Mouse (Mus musculus) cerebellum, postnatal 36 days (tissue): Measurements from ENCODE around the gene Crnkl1.
"Not testable (repeated sequence)": the region's sequence is repeated elsewhere in the genome, so short reads cannot be mapped to it uniquely, and the experiment has no call there.

ENCODE experiments used
- DNase-seq, 2 experiments: peaks; one replicate each; pipeline ENCODE4 v3.0.0; 2021 to 2022; ENCODE audit warnings: mixed read lengths in 2 of 2

The Crnkl1 gene

DNA sequence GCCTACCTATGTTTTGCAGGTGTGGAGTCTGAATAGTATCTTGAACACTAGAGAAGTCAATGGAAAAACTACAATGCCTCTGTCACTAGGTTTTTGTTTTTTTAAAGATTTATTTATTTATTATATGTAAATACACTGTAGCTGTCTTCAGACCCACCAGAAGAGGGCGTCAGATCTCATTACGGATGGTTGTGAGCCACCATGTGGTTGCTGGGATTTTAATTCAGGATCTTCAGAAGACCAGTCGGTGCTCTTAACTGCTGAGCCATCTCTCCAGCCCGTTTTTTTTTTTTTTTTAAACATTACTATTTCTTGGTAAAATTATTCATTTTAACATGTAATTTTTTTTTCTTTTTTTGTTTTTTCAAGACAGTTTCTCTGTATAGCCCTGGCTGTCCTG, 28.9 kb downstream of the Crnkl1 start:
- DNase-seq: not testable (repeated sequence)

DNA sequence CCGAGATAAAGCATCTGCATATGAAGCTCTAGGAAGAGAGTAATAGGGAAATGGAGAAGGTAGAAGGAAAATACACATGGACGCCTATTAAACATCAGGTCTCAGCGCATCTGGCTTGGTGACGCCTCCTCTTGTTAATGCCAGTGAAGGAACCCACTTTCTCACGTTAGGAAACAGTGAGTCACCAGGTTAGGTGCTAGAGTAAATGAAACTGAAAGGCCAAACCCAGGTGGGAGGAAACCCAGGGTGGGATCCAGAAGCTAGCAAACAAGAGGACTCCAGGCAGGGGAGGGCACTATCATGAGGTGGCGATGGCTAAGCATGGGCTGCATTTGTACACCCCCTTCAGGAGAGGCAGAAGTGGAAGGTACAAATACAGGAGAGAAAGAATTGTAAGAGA, 29.7 kb downstream of the Crnkl1 start:
- DNase-seq: no peak

DNA sequence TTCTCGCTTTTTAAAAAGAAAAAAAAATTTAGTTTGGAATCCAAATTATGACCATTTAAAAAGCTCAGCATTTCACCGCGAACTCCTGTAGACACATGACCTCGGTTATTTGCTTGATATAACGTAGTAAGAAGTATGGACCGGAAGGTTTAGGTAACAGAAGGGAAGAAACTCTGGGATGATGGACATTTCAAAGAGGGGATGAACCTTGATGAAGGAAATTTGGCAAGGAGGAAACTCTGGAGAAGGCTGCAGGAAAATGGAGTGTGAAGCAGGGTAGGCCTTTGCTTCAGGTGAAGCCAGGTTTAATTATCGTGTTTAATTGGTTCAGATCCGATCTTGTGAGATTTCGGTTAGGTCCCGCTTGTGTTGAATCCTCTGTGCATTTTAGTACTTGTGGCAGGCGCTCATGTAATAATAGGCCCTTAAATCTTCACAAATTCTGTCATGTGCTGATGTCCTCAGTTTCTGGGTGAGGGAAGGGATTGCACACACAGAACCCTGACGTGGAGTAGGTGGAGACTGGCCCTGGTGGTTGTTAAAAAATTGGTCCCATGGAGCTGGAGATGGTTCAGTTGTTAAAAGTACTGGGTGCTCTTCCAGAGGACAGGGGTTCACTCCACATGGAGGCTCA, 30.7 kb downstream of the Crnkl1 start:
- DNase-seq: no peak

DNA sequence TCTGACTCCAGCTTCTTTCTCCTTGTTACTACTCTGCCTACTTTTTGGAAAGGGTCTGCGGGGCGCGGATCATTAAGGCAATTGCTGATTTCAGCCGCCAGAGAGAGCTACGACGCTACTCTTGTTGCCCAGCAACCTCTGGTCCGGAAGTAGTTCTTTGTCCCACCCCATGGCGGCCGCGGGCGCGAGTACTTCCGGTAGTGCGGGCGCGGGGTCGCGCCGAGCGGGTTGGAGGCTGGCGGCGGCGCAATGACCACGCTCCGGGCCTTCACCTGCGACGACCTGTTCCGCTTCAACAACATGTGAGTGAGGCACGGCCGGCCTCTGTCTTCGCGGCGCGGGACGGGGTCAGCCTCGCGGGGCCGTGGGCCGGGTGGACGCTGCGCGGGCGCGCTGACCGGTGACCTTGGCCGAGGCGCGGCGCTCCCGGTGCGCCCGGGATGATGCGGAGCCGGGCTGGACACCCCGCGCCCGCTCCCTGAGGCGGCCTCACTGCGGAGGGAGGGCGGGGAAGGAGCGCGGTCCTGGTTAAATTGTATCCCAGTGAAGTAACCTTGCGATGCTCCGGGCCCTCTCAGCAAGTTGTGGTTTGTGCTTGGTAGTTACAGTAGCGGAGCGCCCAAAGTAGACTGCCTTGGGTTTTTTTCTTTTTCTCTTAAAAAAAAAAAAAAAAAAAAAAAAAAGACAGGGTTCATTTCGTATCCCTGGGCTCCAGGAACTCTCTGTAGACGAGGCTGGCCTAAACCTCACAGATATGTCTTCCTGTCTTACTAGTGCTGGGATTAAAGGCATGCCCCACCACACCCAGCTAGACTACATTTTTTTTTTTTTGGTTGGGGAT, 31.5 kb downstream of the Crnkl1 start:
- peak; percentile 91 to 92 for DNase-seq

DNA sequence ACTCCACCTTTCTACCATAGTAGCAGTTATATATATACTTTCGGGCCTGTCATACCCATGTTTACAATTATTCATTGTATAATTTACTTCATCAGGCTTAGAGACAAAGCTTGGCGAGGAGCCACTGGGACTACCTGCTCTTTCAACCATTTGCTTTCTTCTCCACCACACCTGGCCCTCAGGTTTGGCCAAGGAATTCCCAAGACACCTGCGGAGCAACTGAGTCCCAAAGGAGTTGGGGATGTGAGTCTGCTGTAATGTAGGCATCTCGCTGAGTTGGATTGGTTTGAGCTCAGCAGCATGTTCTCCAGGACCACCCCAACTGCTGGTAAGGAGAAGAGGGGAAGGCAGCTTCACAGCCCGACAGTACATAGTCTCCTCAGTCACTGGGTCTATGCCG, 33.0 kb downstream of the Crnkl1 start, which contains the start of gene Naa20:
TSS of gene Naa20 (plus strand) at position 239 of the 400 bp plus-strand sequence.
- DNase-seq: no peak

DNA sequence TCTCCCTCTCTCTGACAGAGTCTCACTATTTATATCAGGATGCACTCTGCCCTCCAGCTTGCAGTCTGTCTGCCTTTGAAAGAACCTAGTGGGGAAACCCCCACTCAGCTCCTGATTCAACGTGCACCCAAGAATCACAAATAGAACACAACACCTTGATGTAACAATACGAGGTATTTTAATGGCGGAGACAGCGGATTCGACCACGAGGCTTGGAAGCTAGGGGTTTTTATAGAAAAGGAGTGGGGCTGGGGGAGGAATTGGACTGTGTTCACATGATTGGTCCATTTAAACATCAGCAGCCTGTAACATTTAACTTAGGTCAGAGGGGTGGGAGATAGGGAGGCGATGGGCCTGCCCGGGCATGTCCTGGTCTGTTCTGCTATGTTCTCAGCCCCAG, 34.5 kb downstream of the Crnkl1 start:
- not testable (repeated sequence) for DNase-seq

DNA sequence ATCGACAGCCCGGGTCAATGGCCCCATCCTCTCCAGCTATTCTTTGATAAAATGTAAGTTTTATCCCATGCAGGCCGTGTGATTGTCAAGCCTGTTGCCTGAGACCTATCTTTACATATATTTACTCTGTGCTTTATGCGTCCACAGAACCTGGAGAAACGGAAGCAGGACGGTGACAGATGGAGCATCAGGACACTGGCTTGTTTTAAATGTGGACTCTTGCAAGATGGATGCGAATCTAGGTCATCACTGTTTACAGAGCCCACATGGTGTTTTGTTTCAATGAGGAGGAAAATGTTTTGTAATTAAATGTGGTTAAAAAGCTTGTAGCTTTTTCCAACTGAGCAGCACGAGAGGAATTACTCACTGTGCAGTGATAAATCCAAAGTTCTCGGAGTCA, 36.7 kb downstream of the Crnkl1 start:
- DNase-seq: peak; percentile 56 to 66

DNA sequence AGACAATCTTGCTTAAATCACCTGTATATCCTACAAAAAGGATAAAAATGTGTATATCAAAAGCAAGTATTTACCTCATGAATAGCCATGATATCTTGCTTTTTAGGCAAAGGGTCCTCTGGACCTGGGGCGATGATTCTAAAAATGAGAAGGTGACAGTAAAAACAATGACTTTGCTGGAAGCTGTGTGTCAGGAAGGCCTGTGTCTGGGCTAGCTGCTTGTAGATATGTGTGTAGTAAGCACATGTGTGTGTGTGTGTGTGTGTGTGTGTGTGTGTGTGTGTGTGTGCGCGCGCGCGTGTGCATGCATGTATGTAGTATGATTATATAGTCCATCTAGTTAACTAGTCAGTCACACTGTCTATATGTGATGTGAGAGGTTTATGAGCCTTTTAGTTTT, 41.1 kb downstream of the Crnkl1 start:
- DNase-seq: no peak

DNA sequence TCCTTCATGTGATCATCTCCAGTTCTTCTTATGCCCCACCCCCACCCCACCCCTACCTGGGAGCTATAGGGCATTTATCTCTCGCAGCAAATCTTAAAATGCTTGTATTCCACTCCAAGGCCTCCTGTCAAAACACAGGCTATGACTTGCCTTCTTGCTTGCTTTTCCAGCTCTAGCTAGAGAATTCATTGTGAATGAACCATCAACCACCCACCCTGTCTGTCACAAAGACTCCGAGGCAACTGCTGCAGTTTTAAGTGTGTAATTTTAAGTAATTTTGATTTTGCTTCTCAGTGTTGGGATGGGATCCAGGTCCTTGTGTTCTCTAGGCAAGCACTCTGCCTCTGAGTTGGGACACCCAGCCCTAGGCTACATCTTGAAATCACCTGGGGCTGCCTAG, 44.2 kb downstream of the Crnkl1 start:
- no peak for DNase-seq

DNA sequence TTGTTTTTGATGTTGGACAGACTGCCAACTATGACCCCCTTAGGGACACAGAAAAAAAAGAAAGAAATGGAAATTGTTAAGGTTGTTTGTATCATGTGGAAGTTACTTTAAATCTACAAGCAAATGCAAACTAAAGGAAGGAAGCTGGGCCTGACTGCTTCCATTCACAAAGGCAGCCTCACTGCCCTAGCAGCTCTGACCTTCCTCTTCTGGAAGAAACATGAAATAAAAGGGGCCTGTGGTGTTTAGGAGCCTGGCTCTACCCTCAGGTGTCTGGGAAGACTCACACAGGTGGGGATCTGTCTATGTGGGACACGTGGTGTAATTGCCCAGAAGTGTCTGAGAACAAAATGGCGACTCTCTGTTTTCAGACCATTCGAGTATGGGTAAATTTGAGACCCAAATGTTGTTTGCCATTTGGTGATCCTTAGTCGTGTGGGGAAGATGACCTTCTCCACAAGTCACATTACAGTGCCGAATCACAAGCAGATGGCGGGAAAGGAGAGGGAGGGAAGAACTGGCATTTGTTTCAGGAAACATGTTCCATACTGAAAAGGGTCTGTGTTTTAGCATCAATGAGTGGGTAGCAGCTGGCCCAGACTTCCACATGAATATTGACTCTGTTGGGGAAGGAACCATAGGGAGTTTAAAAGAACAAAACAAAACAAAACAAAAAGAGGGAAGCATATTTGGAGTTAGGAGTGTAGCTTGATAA, 45.9 kb downstream of the Crnkl1 start:
- DNase-seq: no peak

DNA sequence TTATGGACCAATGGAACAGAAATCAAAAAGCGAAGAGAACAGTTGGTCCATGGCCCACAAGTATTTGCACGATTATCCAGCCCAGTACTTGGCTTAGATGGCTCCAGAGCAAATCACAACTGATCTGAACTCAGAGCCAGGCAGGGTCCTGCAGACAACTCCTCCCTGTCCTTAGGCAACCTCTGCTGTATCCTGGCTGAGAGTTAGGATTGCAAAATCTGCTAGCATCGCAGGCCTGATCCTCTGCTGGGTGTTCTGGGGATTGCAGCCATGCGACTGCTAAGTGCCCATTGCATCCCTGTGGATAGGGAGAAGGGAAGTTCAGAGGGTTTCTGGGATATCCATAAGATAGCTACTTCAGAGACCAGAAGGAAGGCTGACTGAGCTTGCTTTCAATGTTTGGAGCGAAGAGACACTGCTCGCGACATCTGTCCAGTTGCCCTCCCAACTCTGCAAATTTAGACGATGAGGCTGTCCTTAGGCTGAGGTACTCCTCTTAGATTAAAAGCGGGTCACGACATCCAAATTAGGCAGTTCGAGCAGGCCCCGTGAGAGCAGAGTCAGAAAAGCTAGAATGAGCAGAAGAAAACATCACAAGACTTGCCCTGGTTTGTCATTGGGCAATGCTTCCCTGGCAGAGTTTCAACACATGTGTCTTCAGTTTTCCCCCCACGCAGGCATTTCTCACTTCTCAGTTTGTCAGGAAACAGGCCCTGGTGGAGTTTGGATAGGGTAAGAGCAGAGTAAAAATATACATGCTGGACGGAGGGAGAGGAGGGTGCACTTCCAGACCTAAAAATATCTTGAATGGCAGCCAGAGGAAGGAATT, 46.7 kb downstream of the Crnkl1 start:
- DNase-seq: no peak

DNA sequence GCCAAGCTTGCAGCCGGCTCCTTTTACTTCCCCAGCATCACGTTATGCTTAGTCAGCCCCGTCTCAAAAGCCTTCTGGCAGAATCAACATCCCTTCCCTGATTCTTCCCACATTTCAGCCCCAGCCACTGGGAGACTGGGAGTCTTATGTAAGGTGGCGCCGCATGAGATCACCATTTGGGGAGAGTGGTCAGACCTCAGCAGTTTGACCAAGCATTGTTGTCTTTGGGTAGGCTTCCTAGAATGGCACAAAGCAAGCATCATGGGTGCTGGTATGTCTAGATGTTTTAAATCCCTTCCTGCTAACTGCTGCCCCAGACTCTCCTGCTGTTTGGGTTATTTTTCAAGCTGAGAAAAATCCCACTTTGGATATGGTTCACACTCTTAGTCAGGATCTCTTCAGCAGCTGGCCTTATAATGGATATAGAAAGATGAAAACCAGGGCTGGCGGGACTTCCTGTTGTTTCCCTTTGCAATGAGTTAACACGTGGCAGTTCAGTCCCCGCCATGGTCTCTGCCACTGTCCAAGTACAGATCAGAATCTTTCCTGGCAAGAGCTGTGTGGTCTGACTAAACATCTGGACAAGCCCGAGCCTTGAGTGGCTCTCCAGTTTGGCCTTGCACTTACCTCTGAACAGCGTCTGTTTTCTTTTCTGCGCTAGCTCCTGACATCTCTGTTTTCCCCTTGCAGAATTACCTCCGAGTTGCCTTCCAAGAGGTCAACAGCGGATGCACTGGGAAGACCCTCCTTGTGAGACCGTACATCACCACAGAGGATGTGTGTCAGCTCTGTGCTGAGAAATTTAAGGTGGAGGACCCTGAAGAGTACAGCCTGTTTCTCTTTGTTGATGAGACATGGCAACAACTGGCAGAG, 49.7 kb downstream of the Crnkl1 start:
- DNase-seq: no peak

DNA sequence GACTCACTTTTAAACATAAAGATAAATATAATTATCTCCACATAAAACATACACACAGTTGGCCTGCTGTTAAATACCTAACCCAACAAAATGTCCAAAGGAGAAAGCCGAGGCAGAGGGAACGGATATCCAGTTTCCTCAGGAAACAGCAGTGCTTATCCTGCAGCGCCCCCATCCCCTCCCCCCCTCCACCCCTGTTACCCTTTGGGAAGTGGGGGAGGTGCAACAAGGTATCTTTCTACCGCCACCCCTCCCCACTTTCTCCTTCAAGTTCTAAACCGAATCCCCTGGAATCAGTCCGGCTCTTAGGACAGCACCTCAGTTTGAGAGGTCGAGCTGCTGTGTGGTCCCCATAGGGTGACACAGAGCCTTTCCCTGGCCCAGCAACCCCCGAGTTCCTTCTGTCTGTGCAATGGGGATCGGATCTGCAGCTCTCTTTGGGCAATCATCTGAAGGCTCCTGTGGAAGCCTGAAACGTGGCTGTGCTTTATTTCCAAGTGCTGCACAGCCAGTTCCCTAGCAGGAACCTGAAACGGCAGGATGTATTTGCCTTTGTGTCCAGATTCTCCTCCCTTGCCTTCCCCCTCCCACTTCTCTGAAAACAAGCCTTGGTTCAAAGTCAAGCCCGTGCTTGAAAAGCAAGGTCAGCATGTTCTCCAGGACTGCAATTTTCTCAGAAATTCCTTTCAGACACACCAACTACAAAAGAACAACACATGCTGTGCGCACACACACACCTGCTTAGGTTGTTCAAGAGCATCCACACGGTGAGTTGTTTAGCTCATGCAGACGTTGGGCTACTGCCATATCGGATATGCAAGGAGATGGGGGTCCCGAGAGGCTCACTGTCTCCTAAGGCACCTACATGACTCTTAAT, 50.5 kb downstream of the Crnkl1 start:
- no peak for DNase-seq

DNA sequence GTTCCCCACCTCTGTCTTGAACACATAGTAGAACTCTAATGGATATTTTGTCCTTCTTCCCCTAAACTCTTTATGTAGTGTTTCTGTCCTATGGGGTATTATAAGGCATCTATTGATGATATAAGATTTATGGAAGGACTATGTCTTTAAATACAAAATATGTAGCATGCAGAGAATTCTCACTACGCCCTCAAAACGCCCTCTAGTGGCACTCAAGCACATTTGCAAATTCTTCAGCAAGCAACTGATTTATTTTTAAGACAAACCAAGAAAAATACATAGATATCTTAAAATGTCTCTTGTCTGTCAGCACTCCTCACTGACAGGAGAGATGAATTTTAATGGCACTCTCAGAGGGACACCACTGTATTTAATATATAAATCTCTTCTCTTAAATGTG, 52.4 kb downstream of the Crnkl1 start:
- no peak for DNase-seq

DNA sequence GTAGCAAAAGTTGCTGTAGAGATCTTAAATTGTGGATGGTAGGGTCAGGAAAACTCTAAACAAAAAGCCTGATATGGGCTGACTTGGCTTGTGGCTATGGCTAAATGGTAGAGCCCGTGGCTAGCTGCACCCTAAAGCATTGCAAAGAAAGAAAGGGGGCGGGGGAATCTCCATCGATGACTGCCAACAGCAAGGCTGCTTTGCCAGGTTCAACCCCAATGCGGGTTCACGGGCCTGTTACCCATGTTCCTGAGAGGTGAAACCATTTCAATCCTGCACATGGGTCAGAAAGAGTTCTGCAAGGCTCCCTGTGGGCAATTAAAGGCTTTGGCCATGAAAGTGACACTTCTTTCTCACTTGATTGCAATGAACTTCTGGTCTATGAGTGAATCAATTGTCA, 52.9 kb downstream of the Crnkl1 start:
- no peak for DNase-seq

DNA sequence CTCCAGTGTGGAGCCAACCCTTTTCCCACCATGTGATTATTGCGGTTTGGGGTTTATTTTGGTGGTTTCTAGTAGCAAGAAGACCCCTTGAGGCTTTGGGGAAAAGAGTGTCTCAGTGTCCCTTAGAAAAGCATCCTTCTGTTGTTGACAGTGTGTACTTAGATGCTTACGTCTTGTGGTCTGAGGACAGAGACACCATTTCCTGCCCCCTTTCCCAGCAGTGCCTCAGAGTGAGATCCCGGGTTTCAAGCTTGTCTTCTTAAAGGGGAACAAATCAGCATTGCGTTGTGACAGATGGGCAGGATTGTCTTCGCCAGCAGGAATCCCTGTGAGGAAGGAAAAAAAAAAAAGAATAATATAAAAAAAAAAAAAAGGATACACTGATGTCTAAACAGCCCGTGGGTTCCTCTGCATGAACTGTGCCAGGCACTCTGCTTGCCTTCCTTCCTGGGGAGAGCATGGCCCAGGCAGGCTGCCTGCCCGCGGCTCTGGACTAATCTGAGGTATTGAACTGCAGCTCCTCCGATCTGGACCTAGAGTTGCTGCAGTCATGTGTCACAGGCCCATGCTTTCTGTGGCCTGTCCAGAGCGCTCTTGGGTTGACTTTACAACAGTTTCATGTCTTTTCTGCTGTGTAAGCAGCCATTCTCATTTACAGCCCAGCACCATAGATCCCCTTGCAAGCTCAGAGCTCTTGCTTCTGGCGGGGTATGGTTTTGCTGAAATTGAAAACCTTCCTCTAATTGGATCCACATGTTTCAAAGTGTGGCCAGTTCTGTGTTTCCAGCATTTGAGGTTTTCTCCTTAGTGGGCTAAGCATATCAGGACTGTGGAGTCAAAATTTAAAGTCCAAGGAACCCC, 53.7 kb downstream of the Crnkl1 start:
- DNase-seq: peak in 1 of 2 experiments; percentile 25

DNA sequence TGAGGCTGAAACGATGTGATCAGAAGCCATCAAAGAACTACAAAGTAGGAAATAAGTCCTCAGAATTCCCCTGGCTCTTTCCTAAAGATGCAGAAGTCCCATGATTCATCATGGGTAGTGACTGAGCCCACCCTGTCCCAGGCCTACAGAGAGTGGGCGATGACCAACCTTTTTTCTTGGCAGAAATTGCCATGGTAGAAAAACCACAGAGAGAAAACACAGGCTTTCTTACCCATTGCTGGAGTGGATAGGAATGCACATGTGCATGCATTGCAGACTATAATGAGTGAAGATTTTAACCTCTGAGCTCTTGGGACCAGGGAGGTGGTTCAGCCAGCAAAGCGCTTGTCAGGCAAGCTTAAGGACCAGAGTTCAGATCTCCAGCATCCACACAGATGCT, 57.6 kb downstream of the Crnkl1 start:
- no peak for DNase-seq

DNA sequence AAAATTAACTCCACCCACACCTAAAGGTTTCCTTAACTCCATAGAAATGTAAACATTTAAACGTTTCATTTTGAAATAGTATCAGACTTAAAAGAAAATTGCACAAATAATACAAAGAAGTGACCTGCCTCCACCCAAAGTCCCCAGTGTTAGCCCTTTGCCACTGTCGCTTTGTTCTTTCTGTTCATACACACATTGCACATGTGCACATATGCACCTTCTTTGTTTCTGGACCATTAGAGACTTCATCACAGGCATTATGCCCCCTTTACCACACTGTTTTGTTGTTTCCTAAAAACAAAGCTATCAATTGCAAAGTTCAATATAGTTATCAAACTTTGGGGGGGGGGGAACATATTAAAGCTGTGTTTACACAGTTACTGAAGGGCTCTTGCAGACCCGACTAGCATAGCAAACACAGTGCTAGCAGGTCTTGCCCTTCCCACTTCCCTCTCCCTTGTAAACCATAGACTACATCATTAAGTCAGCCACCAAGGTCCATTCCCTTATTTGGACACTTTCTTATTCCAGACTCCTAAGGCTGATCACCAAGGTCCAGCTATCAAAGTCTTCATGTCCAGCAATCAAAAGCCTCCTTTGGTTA, 59.8 kb downstream of the Crnkl1 start:
- DNase-seq: no peak

DNA sequence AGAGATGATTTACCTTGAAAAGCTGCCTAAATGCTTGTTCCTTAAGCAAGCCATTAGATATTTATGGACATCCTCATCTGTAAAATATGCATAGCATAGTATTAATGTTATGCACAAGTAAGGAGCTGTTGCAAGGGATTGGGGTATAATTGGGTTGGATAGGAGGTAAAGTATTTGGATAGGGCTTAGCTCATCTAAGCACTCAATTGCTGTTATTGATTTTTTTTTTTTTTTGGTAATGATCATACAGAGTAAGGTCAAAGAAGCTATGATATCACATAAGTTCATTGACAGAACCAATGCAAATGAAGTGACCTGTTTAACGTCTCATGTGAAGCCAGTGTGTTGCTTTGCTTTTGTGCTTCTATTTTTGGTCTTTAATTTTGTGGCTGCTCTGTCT, 60.9 kb downstream of the Crnkl1 start:
- DNase-seq: no peak
